Mouse (Mus musculus): ENCODE results near the gene Usp2.

DNA sequence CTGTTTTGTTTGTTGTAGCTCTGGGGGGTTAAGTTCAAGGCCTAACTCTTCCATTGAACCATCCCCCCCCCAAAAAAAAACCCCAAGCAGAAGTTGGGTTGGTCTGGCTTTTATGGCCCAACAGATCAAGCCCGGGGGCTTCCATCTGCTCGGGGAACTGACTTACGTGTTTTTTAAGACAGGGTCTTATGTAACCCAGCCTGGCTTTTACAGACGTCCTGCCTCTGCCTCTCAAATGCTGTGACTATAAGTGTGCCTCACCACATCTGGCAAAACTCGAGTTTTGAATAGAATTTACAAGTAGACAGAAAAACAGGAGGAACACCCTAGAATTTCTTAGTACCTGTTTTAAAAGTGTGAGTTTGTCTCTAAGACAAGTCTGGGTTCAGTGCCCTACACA is 14.8 kb downstream of the Usp2 start:
- TF ChIP-seq CTCF (conservative IDR thresholded peaks at IDR 0.05; ENCODE audit: low read length) (no peak), POU5F1 (IDR thresholded peaks at IDR 0.05; ENCODE audit: borderline replicate concordance, low read length) (no peak)
